Mouse (Mus musculus) neutrophil, adult 59 days (primary cell): Measurements from ENCODE around the gene Bax. TPM values are rescaled to one million over a fixed set of nuclear protein-coding genes. Genes with fewer than 3 reads are reported as not detected.

Experiments
- total RNA-seq, 2 experiments: library from RNA; stranded (reverse); gene quantifications; 1 replicate in 1 of 2; 2 replicates in 1 of 2; pipeline ENCODE4 v1.2.4; 2023

Bax gene
- 10 to 100 TPM; 42.2 to 50.4 TPM for total RNA-seq

DNA sequence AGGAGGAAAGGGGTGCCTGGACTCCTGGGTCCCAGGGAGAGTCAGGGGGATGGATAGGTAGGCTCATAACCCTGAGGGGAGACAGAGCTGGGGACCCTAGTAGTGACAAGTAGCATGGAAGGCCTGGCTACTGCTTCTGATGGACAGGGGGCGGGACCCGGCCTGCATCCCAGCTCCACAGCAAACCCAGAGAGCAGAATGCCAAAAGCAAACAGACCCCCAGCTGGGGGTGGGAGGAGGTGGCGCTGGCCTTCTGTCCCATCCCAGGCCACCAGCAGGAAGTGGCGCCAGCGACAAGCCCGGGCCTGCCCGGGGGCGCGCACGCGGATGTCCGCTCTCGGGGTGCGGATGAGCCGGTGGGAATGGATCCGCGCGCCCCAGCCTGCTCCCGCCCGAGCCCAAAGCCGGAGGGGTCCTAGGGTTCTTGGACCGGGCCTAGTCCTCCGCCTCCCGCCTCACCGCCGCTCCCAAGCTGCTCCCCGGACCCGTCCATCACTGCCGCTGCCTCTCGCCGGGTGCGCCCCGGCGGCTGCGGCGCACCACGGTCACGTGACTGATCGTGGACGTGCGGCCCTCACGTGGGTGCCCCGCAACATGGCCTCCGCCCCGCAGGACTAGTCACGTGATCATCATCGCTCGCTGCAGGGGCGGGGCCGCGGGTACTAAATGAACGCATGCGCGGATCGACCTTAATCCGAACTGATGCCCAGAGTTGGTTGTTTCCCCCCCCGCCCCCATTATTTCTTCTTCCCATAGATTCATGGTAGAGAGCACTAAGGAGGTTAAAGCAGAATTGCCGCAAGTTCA lies at the start of gene Bax:
Gene Bax (minus strand): TSS at position 616 of the 807 bp plus-strand sequence.

DNA sequence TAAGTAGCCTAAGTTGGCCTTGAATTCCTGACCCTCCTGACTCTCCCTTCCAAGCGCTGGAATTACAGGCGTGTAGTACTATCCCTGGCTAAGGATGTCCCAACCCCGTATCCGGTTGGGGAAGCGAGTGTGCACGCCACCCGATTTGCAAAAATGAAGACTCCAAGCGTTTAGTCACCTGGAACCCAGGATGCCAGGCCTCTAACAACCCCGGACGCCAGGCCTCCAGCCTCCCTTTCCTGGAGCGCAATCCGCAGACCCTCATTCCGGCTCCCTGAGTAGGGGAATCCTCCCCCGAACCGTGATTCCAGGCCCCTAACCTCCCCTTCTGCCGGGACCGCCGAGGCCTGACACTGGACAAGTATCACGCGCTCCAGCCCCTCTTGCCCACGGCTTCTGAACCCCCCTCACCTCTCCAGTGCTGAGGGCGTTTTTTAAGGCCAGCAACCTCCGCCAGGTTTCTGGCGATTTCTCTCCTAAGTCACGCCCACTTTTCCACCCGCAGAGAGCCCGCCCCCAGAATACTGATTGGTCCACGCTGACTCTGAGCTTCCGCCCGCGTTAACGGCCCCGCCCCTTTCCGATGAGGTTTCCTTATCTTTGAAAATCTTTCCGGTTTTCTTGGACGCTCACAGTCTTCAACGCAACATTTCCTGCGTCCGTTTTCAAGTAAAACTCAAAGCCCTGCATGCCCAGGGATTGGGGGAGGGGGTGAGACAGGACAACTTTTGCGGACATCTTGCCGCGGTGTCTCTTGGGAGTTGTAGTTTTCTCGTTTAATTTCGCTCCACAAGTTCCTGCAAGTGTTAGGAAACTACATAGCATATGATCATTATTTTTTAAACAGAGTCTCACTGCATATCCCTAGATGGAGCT lies 43.5 kb upstream of the Bax start, which contains the start of gene Nucb1:
Gene Nucb1 (minus strand): TSS at position 495 of the 876 bp plus-strand sequence.

DNA sequence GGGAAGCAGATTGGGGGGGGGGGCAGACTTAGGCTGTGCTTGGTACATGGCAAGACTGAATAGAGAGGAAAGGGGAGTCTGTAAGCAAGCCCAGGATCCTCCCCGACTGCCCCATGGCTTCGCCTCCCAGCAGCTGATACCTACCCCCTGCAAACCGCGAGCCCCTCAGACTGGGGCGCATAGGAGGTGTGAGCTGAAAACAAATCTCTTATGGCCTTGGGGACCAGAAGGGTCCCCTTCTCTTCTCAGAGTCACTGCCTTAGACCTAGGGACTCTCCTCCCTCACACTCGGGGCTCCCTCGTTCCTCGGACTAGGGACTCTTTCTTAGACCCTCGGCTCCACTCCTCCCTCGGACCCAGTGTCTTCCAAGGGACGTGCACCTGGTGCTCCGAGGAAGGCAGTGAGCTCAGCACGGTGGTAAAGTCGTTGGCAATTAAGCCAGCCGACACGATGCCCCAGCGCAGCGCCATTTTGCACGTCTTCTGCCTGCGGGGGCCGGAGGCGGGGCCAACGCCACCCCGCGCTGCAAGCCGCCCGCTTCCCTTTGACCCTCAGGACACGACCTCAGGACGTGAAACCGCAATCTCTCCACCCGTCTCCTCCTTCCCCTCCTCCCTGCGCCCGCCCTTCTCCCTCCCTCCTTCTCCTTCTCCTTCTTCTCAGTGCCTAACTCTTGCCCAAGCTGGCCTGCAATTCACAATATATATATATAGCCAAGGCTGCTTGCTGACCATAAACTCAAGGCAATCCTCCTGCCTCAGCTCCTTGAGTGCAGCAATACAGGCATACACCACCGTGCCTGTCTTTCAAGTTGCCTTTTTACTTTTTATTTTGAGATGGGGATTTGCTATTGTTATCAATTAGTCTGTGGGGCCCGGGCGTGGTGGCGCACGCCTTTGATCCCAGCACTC lies 21.9 kb upstream of the Bax start, which contains the start of gene Dhdh:
Gene Dhdh (minus strand): TSS at position 513 of the 912 bp plus-strand sequence.

DNA sequence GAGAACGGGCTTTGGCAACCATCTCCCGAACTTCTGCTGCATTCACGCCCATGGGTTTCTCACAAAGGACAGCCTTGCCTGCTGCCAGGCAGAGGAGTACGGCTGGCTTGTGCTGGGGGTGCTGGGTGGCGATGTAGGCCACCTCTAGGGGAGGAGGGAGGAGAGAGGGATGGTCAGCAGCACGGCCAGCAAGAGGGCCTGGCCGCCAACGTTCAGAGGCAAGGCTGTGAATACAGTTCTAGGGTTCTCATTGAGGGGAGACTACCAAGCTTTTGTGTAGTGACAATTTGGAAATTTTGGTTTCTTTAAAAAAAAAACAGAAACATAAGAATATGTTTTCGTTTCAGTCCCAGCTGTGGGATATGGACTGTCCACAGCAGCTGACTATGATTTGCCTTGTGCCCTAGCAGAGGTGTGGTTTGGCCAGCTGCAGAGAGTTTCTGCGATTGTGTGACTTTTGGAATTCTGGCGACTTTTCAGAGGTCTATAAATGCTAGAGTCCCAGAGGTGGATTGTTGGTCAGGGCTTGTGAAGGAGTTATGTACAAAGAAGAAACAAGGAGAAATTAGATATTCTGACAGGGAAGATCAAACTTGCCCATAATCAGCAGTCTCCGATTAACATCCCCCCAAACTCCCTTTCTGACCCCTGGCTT lies 20.2 kb upstream of the Bax start, which contains the start of gene Gm45808:
Gene Gm45808 (minus strand): TSS at position 51 of the 655 bp plus-strand sequence.

DNA sequence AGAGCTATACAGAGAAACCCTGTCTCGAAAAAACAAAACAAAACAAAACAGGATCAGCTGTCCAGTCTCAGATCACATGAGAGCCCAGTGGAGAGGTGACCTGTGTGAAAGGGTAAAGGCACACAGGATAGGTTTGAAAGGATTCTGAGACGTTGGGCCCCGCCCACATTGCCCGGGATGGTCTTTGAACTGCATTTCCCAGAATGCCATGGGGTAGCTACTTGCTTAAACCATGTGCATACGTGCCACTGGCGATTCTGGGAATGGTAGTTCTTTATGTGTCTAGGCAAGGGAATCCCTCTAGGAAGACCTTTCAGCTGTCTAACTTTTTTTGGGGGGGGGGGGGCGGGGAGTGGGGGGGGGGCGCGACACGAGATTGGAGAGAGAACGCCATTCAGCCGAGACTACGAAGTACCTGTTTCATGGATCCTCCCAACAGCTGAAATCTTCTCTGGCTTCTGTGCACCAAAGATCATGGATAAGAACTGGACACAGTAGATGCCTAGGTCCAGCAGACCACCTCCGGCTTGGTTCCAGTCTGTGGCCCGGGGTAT lies 14.8 kb upstream of the Bax start, which contains the start of gene Tulp2:
Gene Tulp2 (plus strand): TSS at position 504 of the 554 bp plus-strand sequence.

DNA sequence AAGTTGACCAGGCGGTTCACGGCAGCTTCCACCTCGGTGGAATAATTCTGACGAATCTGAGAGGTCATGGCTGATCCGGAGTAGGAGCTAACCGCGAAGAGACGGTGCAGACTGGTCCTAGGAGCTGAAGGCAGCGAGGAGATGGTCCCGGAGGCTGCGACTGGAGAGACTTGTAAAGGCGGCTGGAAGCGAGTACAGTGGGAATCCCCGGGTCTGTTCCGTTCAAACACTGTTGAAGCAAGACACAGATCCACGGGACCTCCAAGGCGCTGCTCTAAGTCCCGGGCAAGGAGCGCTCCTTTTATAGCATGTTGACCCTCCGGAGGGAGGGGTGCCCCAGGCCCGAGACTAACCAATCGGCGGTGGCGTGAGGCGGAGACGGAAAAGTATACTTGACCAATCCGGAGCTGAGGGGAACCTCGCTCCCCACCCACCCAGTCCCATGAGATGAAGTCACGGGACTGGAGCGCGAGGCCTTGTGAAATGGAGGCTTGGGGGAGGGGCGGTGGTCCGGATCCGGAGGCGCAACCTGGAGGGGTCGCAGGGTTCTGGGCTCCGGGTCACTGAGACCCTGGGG lies 7.0 kb downstream of the Bax start, which contains the start of gene Ftl1:
Gene Ftl1 (minus strand): TSS at position 321 of the 577 bp plus-strand sequence.

DNA sequence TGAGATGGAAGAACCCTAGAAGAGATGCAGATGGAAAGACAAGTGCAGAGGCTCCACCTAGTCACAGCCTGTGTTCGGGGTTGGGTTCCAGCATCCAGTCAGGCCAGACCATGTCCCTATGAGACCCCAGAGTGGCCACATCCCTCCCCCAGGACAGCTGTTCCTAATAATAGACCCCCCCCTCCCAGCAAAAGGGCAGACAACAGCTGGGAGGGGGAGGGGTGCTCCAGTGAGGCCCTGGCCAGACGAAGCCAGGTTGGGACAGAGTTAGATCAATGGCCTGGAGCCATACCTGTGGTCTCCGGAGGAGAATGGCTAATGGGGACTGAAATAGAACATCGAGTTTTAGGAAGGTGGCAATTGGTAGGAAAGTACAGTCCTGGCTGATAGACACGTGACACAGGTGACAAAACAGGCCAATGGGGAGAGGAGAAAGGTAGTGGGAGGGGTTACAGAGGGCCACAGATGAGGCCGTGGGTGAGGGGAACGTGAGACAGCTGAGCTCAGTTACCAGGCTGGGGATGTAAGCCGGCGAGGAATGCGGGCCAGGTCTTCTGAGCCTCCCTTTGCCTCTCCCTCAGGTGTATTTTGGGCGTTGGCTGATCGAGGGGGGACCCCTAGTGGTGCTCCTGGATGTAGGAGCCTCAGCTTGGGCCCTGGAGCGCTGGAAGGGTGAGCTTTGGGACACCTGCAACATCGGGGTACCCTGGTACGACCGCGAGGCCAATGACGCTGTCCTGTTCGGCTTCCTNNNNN lies 29.0 kb downstream of the Bax start, which contains the start of gene Ruvbl2:
Gene Ruvbl2 (minus strand): TSS at position 576 of the 756 bp plus-strand sequence.

DNA sequence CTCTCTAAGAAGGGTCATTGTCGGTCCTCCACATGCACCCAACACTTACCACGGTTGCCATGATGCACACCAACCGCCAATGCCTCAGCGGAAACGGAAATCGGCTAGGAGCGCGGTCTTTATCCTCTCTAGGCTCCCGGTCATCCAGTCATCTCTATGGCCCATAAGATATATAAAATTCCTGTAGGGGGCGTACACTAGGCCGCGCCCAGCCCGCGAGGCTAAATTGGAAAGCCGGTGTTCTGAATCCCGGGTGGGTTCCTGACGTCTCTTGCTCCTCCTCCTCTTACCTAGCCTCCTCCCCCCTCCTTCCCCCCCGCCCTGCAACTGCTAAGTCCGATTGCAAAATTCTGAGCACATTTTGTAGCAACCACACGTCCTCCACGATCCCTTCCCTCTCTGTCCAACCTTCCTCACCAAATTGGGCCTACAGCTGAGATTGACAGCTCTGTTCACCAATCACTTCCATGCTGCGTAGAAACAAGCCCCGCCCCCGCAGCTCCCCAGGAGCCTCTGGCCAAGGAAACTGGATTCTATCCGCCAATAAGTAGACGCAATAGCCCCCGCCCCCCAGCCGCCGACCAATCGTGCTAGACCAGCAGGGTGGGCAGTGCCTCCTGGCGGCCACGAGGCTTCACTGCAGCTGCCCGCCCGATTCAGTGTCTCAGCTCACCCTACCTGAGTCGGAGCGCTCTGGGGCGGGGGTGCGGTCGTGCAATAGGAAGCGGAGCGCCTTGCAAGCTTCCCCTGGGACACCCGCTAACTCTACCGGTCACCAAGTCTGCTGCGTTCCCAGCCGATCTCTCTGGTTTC lies 32.3 kb downstream of the Bax start, which contains the start of gene Gys1:
Gene Gys1 (plus strand): TSS at position 642 of the 813 bp plus-strand sequence.

DNA sequence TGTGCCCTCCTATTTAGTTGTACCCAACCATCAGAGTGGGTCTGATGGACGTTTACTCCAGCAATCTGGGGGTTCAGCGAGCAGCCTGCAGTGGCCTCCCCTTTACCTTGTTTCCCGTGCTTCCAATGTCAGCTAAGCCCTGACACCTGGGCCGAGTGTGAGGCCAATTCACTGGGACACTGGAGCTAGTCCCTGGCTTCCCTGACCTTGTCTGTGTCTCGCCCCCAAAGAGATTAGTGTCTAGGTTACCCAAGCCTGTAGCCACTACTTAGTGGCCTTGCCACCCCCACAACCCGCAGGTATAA lies 46.1 kb downstream of the Bax start, which contains the start of gene Lhb:
Gene Lhb (plus strand): TSS at position 206 of the 305 bp plus-strand sequence.

DNA sequence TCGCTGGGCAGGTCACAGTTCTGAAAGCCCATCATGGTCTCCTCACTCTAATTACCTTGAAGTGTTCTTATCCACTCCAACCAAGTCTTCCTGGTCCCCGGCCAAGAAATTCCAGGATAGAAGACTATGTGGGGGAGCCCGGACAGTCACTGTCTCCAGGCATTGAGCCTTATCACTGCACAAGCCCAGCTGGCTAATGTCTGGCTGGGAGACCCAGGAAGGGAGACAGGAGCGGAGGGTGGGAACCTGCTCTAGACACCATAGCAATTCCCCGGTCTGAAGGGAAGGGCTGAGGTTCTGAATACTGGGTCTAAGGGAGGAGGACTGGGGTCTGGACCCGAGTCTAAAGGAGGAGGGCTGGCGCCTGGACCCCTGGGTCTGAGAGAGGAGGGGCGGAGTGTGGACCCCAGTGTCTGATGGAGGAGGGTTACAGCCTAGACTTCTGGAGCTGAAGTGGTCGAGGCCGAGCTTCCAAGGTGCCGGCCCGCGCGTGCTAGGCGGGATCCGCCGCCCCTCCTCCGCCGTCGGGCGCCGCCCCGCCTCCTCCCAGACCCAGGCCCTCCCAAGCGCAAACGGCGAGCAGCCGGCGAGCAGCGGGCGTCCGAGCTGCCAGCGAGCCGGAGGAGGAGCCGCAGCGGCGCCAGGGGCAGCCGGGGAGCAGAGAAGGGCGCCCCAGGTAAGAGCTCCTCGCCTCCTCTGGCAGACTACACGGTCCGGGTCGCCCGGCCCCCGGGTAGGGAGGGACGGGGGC lies 53.4 kb downstream of the Bax start, which contains the start of gene Ntf5:
Gene Ntf5 (plus strand): TSS at position 583 of the 751 bp plus-strand sequence.

Other genes with a start within 250 kb of the Bax start
- 100 to 1,000 TPM; 351 to 377 TPM for gene Cd37, start 227.8 kb downstream of the Bax start, total RNA-seq
- gene Slc6a16, start 225.8 kb downstream of the Bax start, total RNA-seq: under 1 TPM; 0.31 to 0.78 TPM
- gene Slc6a21, start 189.4 kb downstream of the Bax start, total RNA-seq: under 1 TPM in 1 of 2 experiments, not detected in 1; 0.33 TPM
- 1 to 10 TPM; 3.5 to 4.6 TPM for gene Trpm4, start 133.1 kb downstream of the Bax start, total RNA-seq
- not detected for gene Hrc, start 131.6 kb downstream of the Bax start, total RNA-seq
- gene Ppfia3, start 99.9 kb downstream of the Bax start, total RNA-seq: not detected
- not detected for gene Lin7b, start 96.3 kb downstream of the Bax start, total RNA-seq
- gene Snrnp70, start 71.2 kb downstream of the Bax start, total RNA-seq: 100 to 1,000 TPM; 286 to 302 TPM
- gene Kcna7, start 61.2 kb downstream of the Bax start, total RNA-seq: not detected
- gene Ntf5, start 53.2 kb downstream of the Bax start, total RNA-seq: not detected
- not detected for gene Lhb, start 46.1 kb downstream of the Bax start, total RNA-seq
- 10 to 100 TPM; 49.3 to 67.0 TPM for gene Gys1, start 32.1 kb downstream of the Bax start, total RNA-seq
- 10 to 100 TPM; 31.3 to 32.1 TPM for gene Ruvbl2, start 28.8 kb downstream of the Bax start, total RNA-seq
- gene Ftl1, start 7.0 kb downstream of the Bax start, total RNA-seq: 1,000 to 10,000 TPM; 1,155 to 1,244 TPM
- gene Tulp2, start 15.0 kb upstream of the Bax start, total RNA-seq: not detected
- gene Gm45808, start 19.9 kb upstream of the Bax start, total RNA-seq: 1 to 10 TPM in 1 of 2 experiments, under 1 TPM in 1; 0.80 to 1.9 TPM
- gene Dhdh, start 21.9 kb upstream of the Bax start, total RNA-seq: 1 to 10 TPM; 6.0 to 7.5 TPM
- 100 to 1,000 TPM; 103 to 126 TPM for gene Nucb1, start 43.5 kb upstream of the Bax start, total RNA-seq
- 100 to 1,000 TPM; 173 to 218 TPM for gene Ppp1r15a, start 59.4 kb upstream of the Bax start, total RNA-seq
- gene Plekha4, start 59.4 kb upstream of the Bax start, total RNA-seq: not detected
- gene Hsd17b14, start 88.0 kb upstream of the Bax start, total RNA-seq: not detected
- 10 to 100 TPM; 32.2 to 35.8 TPM for gene Bcat2, start 103.3 kb upstream of the Bax start, total RNA-seq
- not detected for gene Fgf21, start 148.6 kb upstream of the Bax start, total RNA-seq
- 1 to 10 TPM in 1 of 2 experiments, not detected in 1; 1.2 TPM for gene Fut1, start 150.4 kb upstream of the Bax start, total RNA-seq
- gene Izumo1, start 154.9 kb upstream of the Bax start, total RNA-seq: under 1 TPM in 1 of 2 experiments, not detected in 1; 0.47 TPM
- gene Rasip1, start 160.6 kb upstream of the Bax start, total RNA-seq: 1 to 10 TPM; 2.6 to 2.7 TPM
- gene Mamstr, start 173.1 kb upstream of the Bax start, total RNA-seq: under 1 TPM; 0.07 to 0.11 TPM
- not detected for gene Fut2, start 199.5 kb upstream of the Bax start, total RNA-seq
- gene Ntn5, start 217.1 kb upstream of the Bax start, total RNA-seq: not detected
- under 1 TPM in 1 of 2 experiments, not detected in 1; 0.18 TPM for gene Sec1, start 227.5 kb upstream of the Bax start, total RNA-seq
- gene Car11, start 232.9 kb upstream of the Bax start, total RNA-seq: not detected
- gene Dbp, start 238.2 kb upstream of the Bax start, total RNA-seq: 1 to 10 TPM; 7.5 to 9.2 TPM
- gene Rpl18, start 248.6 kb upstream of the Bax start, total RNA-seq: 100 to 1,000 TPM; 750 to 815 TPM